ENCODE assay signal across 21 mouse cellular contexts in genomic region chr11:50208039-50208438, GRCm38 (mm10). TPM values are rescaled to one million over a fixed set of nuclear protein-coding genes. Genes with fewer than 3 reads are reported as not detected.
A peak's percentile ranks its signal among the peaks of the same experiment; 100 is the strongest.
DNase-seq lines count a peak whose midpoint lies in the region; ATAC-seq and TF ChIP-seq lines count a peak whose summit lies in the region.
"Had no signal": no experiment of that assay in that cellular context is flagged by ENCODE, and none has a peak within 500 bp of the region (broad histone marks: within the 10 kb centered on the region; RNA-seq: fewer than 3 reads in every experiment).

No protein-coding gene starts in this region.

- no peak for ATAC-seq in heart, embryonic 13.5 days (ENCODE audit: extremely low read depth, insufficient number of reproducible peaks, low FRiP score, low TSS enrichment)
- no peak for ATAC-seq in liver, embryonic 11.5 days (replicated peaks; ENCODE audit: low FRiP score)
- ATAC-seq in liver, postnatal 0 days = no peak
- ATAC-seq: activated CD4-positive, CD25-positive, alpha-beta regulatory T cell, adult 4 months; forebrain, postnatal 0 days; midbrain, embryonic 13.5 days had no signal

- no peaks in the 10 kb centered on the region for H3K9me3 ChIP-seq in heart, embryonic 13.5 days
- H3K9me3 ChIP-seq in liver, embryonic 11.5 days (ENCODE audit: control insufficient read depth, low read length) = no peaks in the 10 kb centered on the region
- H3K9me3 ChIP-seq in liver, postnatal 0 days (ENCODE audit: low read length) = no peaks in the 10 kb centered on the region
- H3K9me3 ChIP-seq: embryonic facial prominence, embryonic 15.5 days; lung, embryonic 15.5 days; midbrain, embryonic 13.5 days had no signal

- peak overlapping the region; percentile 96 for H3K4me3 ChIP-seq in heart, embryonic 13.5 days
- H3K4me3 ChIP-seq in liver, adult 2 months (ENCODE audit: insufficient read depth, low read depth, low read length) = peak overlapping the region; percentile 2; the same call in 1 of the 2 replicates
- H3K4me3 ChIP-seq in liver, embryonic 11.5 days (ENCODE audit: low read depth, low read length) = no peak overlapping the region
- H3K4me3 ChIP-seq in cortical plate, adult 2 months (ENCODE audit: insufficient read depth, low read length) = 0 out of 2 replicates have a peak overlapping the region, but pooled peaks have one; percentile 8
- H3K4me3 ChIP-seq in liver, postnatal 0 days (ENCODE audit: low read depth, low read length) = no peak overlapping the region
- H3K4me3 ChIP-seq: embryonic facial prominence, embryonic 15.5 days; lung, embryonic 15.5 days had no signal

- peaks cover 56% of the 10 kb centered on the region for H3K36me3 ChIP-seq in heart, embryonic 13.5 days
- peaks cover 44% of the 10 kb centered on the region for H3K36me3 ChIP-seq in liver, adult 2 months (ENCODE audit: control insufficient read depth, insufficient read depth, low read length)
- H3K36me3 ChIP-seq in liver, embryonic 11.5 days (ENCODE audit: control insufficient read depth, insufficient read depth, low read length) = peaks cover 40% of the 10 kb centered on the region
- peaks cover 54% of the 10 kb centered on the region for H3K36me3 ChIP-seq in liver, postnatal 0 days (replicated peaks; ENCODE audit: insufficient read depth, low read length)

- 0 out of 2 replicates have a peak overlapping the region, but pooled peaks have one; percentile 19 for H3K9ac ChIP-seq in heart, embryonic 13.5 days
- peak overlapping the region; percentile 5; the same call in 1 of the 2 replicates for H3K9ac ChIP-seq in liver, adult 2 months (ENCODE audit: low read depth, low read length)
- H3K9ac ChIP-seq in liver, embryonic 11.5 days (ENCODE audit: low read depth, low read length) = no peak overlapping the region
- H3K9ac ChIP-seq in liver, postnatal 0 days (replicated peaks) = 0 out of 2 replicates have a peak overlapping the region, but pooled peaks have one; percentile 7
- H3K9ac ChIP-seq: embryonic facial prominence, embryonic 15.5 days; liver, embryonic 14.5 days; lung, embryonic 15.5 days had no signal

- H3K4me1 ChIP-seq in heart, embryonic 13.5 days = peaks cover 41% of the 10 kb centered on the region
- peaks cover 58% of the 10 kb centered on the region for H3K4me1 ChIP-seq in liver, adult 2 months (ENCODE audit: control insufficient read depth, insufficient read depth, low read length)
- peaks cover 11% of the 10 kb centered on the region; the same call in 1 of the 2 replicates for H3K4me1 ChIP-seq in liver, embryonic 11.5 days (replicated peaks; ENCODE audit: control insufficient read depth, insufficient read depth, low read length)
- H3K4me1 ChIP-seq in cortical plate, adult 2 months (ENCODE audit: control insufficient read depth, insufficient read depth, low read length) = peaks cover 8% of the 10 kb centered on the region
- peaks cover 42% of the 10 kb centered on the region for H3K4me1 ChIP-seq in liver, postnatal 0 days (ENCODE audit: insufficient read depth)

- H3K4me2 ChIP-seq in heart, embryonic 13.5 days = peak overlapping the region; percentile 87; the same call in 1 of the 2 replicates
- H3K4me2 ChIP-seq in liver, embryonic 11.5 days = no peak overlapping the region
- H3K4me2 ChIP-seq in liver, postnatal 0 days (ENCODE audit: low read depth, low read length) = peak overlapping the region; percentile 70; the same call in 1 of the 2 replicates

- TF ChIP-seq POLR2A in liver, adult 2 months (IDR thresholded peaks at IDR 0.05; ENCODE audit: extremely low read depth, insufficient read depth, low read length) = no peak
- no peak for TF ChIP-seq POLR2A in cortical plate, adult 2 months (IDR thresholded peaks at IDR 0.05; ENCODE audit: extremely low read depth, insufficient read depth, low read length)

- 89% methylated on average over 5 of the region's 5 CpGs for WGBS in heart, embryonic 13.5 days
- 69% methylated on average over 5 of the region's 5 CpGs for WGBS in liver, adult 2 months
- WGBS in liver, embryonic 11.5 days = 90% methylated on average over 5 of the region's 5 CpGs
- WGBS in liver, postnatal 0 days (ENCODE audit: insufficient replicate concordance) = 89% methylated on average over 5 of the region's 5 CpGs

- peaks cover 14% of the 10 kb centered on the region; the same call in 1 of the 2 replicates for H3K79me2 ChIP-seq in liver, adult 2 months (ENCODE audit: control insufficient read depth, insufficient read depth, low read length)

- no peak overlapping the region for H3K27ac ChIP-seq in heart, embryonic 13.5 days (replicated peaks)
- H3K27ac ChIP-seq in liver, adult 2 months (replicated peaks; ENCODE audit: insufficient read depth, low read depth, low read length) = no peak overlapping the region
- H3K27ac ChIP-seq in liver, embryonic 11.5 days (ENCODE audit: low read depth, low read length) = no peak overlapping the region
- H3K27ac ChIP-seq in cortical plate, adult 2 months (ENCODE audit: insufficient read depth, low read length) = no peak overlapping the region
- H3K27ac ChIP-seq in liver, postnatal 0 days (ENCODE audit: low read depth) = no peak overlapping the region
- H3K27ac ChIP-seq: embryonic facial prominence, embryonic 15.5 days; liver, embryonic 14.5 days; lung, embryonic 15.5 days; midbrain, embryonic 13.5 days; stomach, postnatal 0 days had no signal

- no peak for TF ChIP-seq EP300 in liver, postnatal 0 days (IDR thresholded peaks at IDR 0.05; ENCODE audit: low read depth)

- no peak for DNase-seq in heart, adult 9 months (ENCODE audit: low spot score in 2 of 2)
- no peak for DNase-seq in liver, adult 2 months (ENCODE audit: extremely low read depth, low read depth, low spot score)
- no peak for DNase-seq in liver, embryonic 11.5 days (ENCODE audit: low spot score)
- DNase-seq in liver, postnatal 0 days = no peak
- DNase-seq in right cerebral cortex, postnatal 14 days = no peak
- DNase-seq: adrenal gland, postnatal 10 days; cerebellum, adult 8-10 months; forebrain, postnatal 0 days; gastrocnemius, postnatal 36 days; heart, postnatal 14 days; kidney, adult 2 months; kidney, postnatal 10 days had no signal

- H3K27me3 ChIP-seq in heart, embryonic 13.5 days (replicated peaks) = no peaks in the 10 kb centered on the region
- H3K27me3 ChIP-seq in liver, adult 2 months (ENCODE audit: control insufficient read depth, insufficient read depth, low read length) = no peaks in the 10 kb centered on the region
- no peaks in the 10 kb centered on the region for H3K27me3 ChIP-seq in liver, embryonic 11.5 days (replicated peaks; ENCODE audit: control insufficient read depth, insufficient read depth, low read length)
- no peaks in the 10 kb centered on the region for H3K27me3 ChIP-seq in liver, postnatal 0 days (ENCODE audit: insufficient read depth, low read length)
- H3K27me3 ChIP-seq: embryonic facial prominence, embryonic 15.5 days; lung, embryonic 15.5 days; midbrain, embryonic 13.5 days had no signal

- no peak for TF ChIP-seq CTCF in liver, adult 2 months (IDR thresholded peaks at IDR 0.05; ENCODE audit: low read depth, low read length)
- TF ChIP-seq CTCF in cortical plate, adult 2 months (IDR thresholded peaks at IDR 0.05; ENCODE audit: extremely low read depth, insufficient read depth, low read length) = no peak
- no peak for TF ChIP-seq CTCF in liver, postnatal 0 days (IDR thresholded peaks at IDR 0.05; ENCODE audit: low read depth)

RNA-seq across cellular contexts. Expression of gene Sqstm1, which starts 2.6 kb away (rescaled TPM):
- 265 and 277 TPM in 2 replicates for polyA plus RNA-seq in heart, embryonic 13.5 days (2015; fragmentation: Nextera tagmentation; extraction: Ambion mirVana)
- total RNA-seq in liver, adult 2 months (2014; rRNA removed) = 252 and 333 TPM in 2 replicates
- polyA plus RNA-seq in liver, adult 2 months (2012; rRNA removed) = 254 and 299 TPM in 2 replicates
- polyA plus RNA-seq in liver, embryonic 11.5 days (2014; fragmentation: Nextera tagmentation; extraction: Ambion mirVana) = 176 and 177 TPM in 2 replicates
- 410 and 414 TPM in 2 replicates for polyA plus RNA-seq in cortical plate, adult 2 months (2012; rRNA removed)
- polyA plus RNA-seq in liver, postnatal 0 days (2015; fragmentation: Nextera tagmentation; extraction: Ambion mirVana) = 154 and 172 TPM in 2 replicates

RNA-seq across cellular contexts. Expression of gene Mgat4b, which starts 2.7 kb away (rescaled TPM):
- polyA plus RNA-seq in heart, embryonic 13.5 days (2015; fragmentation: Nextera tagmentation; extraction: Ambion mirVana) = 22.2 and 25.2 TPM in 2 replicates
- total RNA-seq in liver, adult 2 months (2014; rRNA removed) = 9.8 and 16.5 TPM in 2 replicates
- polyA plus RNA-seq in liver, adult 2 months (2012; rRNA removed) = 26.3 and 28.8 TPM in 2 replicates
- polyA plus RNA-seq in liver, embryonic 11.5 days (2014; fragmentation: Nextera tagmentation; extraction: Ambion mirVana) = 22.3 and 25.4 TPM in 2 replicates
- polyA plus RNA-seq in cortical plate, adult 2 months (2012; rRNA removed) = 56.6 and 61.1 TPM in 2 replicates
- polyA plus RNA-seq in liver, postnatal 0 days (2015; fragmentation: Nextera tagmentation; extraction: Ambion mirVana) = 17.2 and 18.6 TPM in 2 replicates

RNA-seq across cellular contexts. Expression of gene Ltc4s, which starts 30.4 kb away (rescaled TPM):
- 1.1 and 2.9 TPM in 2 replicates for polyA plus RNA-seq in heart, embryonic 13.5 days (2015; fragmentation: Nextera tagmentation; extraction: Ambion mirVana)
- total RNA-seq in liver, adult 2 months (2014; rRNA removed) = 0.27 and 0.28 TPM in 2 replicates
- 2.1 and 3.2 TPM in 2 replicates for polyA plus RNA-seq in liver, adult 2 months (2012; rRNA removed)
- 0.82 and 2.6 TPM in 2 replicates for polyA plus RNA-seq in liver, embryonic 11.5 days (2014; fragmentation: Nextera tagmentation; extraction: Ambion mirVana)
- polyA plus RNA-seq in cortical plate, adult 2 months (2012; rRNA removed) = 22.5 and 24.2 TPM in 2 replicates
- 0.68 and 0.89 TPM in 2 replicates for polyA plus RNA-seq in liver, postnatal 0 days (2015; fragmentation: Nextera tagmentation; extraction: Ambion mirVana)
- total RNA-seq: monocyte, adult 5-6 weeks had no signal
- polyA plus RNA-seq: activated CD4-positive, CD25-positive, alpha-beta regulatory T cell, adult 4 months had no signal

RNA-seq across cellular contexts. Expression of gene Mrnip, which starts 33.8 kb away (rescaled TPM):
- 12.8 and 13.0 TPM in 2 replicates for polyA plus RNA-seq in heart, embryonic 13.5 days (2015; fragmentation: Nextera tagmentation; extraction: Ambion mirVana)
- total RNA-seq in liver, adult 2 months (2014; rRNA removed) = 8.5 and 9.3 TPM in 2 replicates
- 9.3 and 9.9 TPM in 2 replicates for polyA plus RNA-seq in liver, adult 2 months (2012; rRNA removed)
- polyA plus RNA-seq in liver, embryonic 11.5 days (2014; fragmentation: Nextera tagmentation; extraction: Ambion mirVana) = 13.9 and 18.7 TPM in 2 replicates
- 23.7 and 24.9 TPM in 2 replicates for polyA plus RNA-seq in cortical plate, adult 2 months (2012; rRNA removed)
- 5.0 and 5.1 TPM in 2 replicates for polyA plus RNA-seq in liver, postnatal 0 days (2015; fragmentation: Nextera tagmentation; extraction: Ambion mirVana)

Comparison
In these comparisons a context has a peak if more than half of its experiments do, and no peak if none do; other contexts are left out.
1. H3K4me3 ChIP-seq: peak in heart, embryonic 13.5 days (single experiment), liver, adult 2 months (single experiment) and cortical plate, adult 2 months (single experiment); none in liver, embryonic 11.5 days (single experiment) and liver, postnatal 0 days (single experiment).